Mouse (Mus musculus) lung, postnatal 0 days (tissue): ENCODE data around the gene Pde4d.

Experiments
- CTCF ChIP-seq: IDR thresholded peaks from 2 replicates; pipeline ENCODE4 v1.5.1; 2016; ENCODE audit warnings: antibody characterized with exemption, mild to moderate bottlenecking
- EP300 ChIP-seq: IDR thresholded peaks from 2 replicates; pipeline ENCODE4 v1.6.1; 2016; ENCODE audit warnings: antibody characterized with exemption, mild to moderate bottlenecking, control low read depth

DNA sequence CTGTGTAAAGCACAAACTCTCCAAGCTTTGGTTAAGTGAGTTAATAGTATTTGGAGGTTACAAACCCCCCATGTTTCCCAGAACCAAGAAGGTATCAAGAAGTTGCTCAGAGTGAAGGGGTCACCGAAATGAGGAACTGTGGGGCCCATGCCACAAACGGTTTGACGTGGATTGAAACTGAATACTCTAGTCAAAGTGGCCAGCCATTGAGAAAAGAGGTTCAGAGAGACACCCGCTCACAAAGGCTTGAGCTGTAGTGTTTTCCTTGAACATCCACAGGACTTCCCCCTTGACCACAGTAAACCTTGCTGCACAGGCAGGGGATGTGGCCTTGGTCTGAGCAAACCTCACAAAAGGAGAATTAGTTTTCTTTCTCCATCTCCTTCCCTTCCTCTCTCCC, 45.4 kb upstream of the Pde4d start:
- no peak for TF ChIP-seq CTCF
- no peak for TF ChIP-seq EP300
